Mouse (Mus musculus): ENCODE data around the gene Ccdc93. TPM values are rescaled to one million over a fixed set of nuclear protein-coding genes. Genes with fewer than 3 reads are reported as not detected.
A peak's percentile ranks its signal among the peaks of the same experiment; 100 is the strongest.

Ccdc93 gene
- 10 to 100 TPM; 23.6 to 27.2 TPM for total RNA-seq (2021)
- long read RNA-seq, experiment 1, full-length matches to known transcripts, result 6 of 9 reads
- long read RNA-seq, experiment 1, partial matches to known transcripts, result 1 of 9 reads
- long read RNA-seq, experiment 1, other reads (novel, unspliced or antisense), result 2 of 9 reads
- long read RNA-seq, experiment 2, full-length matches to known transcripts, result 2 of 5 reads
- long read RNA-seq, experiment 2, partial matches to known transcripts, result 0 of 5 reads
- long read RNA-seq, experiment 2, other reads (novel, unspliced or antisense), result 3 of 5 reads

- peak; percentile 99 to 100 for DNase-seq (ENCODE audit: low spot score in 2 of 2)
These were observed at the start of gene Ccdc93 for GRCm38 (mm10) chr1:121430938-121431928. Ccdc93 (plus strand) TSS chr1:121431049.

- DNase-seq (ENCODE audit: low spot score in 2 of 2), result no peak
These were observed 49.3 kb upstream of the Ccdc93 start for GRCm38 (mm10) chr1:121381562-121381961.

- DNase-seq (ENCODE audit: low spot score in 2 of 2), result no peak
These were observed 42.5 kb upstream of the Ccdc93 start for GRCm38 (mm10) chr1:121388312-121388711.

- no peak for DNase-seq (ENCODE audit: low spot score in 2 of 2)
These were observed 42.1 kb upstream of the Ccdc93 start for GRCm38 (mm10) chr1:121388732-121389131.

GRCm38 (mm10) chr1:121389574-121389973 lies 41.3 kb upstream of the Ccdc93 start:
- DNase-seq (ENCODE audit: low spot score in 2 of 2), result no peak

- no peak for DNase-seq (ENCODE audit: low spot score in 2 of 2)
These were observed 40.8 kb upstream of the Ccdc93 start for GRCm38 (mm10) chr1:121390003-121390402.

GRCm38 (mm10) chr1:121390421-121390820 lies 40.4 kb upstream of the Ccdc93 start:
- DNase-seq (ENCODE audit: low spot score in 2 of 2), result no peak

- DNase-seq (ENCODE audit: low spot score in 2 of 2), result no peak
These were observed 40.0 kb upstream of the Ccdc93 start for GRCm38 (mm10) chr1:121390855-121391254.

GRCm38 (mm10) chr1:121393117-121393516 lies 37.7 kb upstream of the Ccdc93 start:
- no peak for DNase-seq (ENCODE audit: low spot score in 2 of 2)

- DNase-seq (ENCODE audit: low spot score in 2 of 2), result no peak
These were observed 36.1 kb upstream of the Ccdc93 start for GRCm38 (mm10) chr1:121394764-121395163.

GRCm38 (mm10) chr1:121396501-121396900 lies 34.3 kb upstream of the Ccdc93 start:
- DNase-seq (ENCODE audit: low spot score in 2 of 2), result no peak

GRCm38 (mm10) chr1:121398231-121398630 lies 32.6 kb upstream of the Ccdc93 start:
- no peak for DNase-seq (ENCODE audit: low spot score in 2 of 2)

- no peak for DNase-seq (ENCODE audit: low spot score in 2 of 2)
These were observed 31.6 kb upstream of the Ccdc93 start for GRCm38 (mm10) chr1:121398986-121399881.

- no peak for DNase-seq (ENCODE audit: low spot score in 2 of 2)
These were observed 30.6 kb upstream of the Ccdc93 start for GRCm38 (mm10) chr1:121400243-121400642.

- DNase-seq (ENCODE audit: low spot score in 2 of 2), result peak; percentile 50 to 51
These were observed 11.8 kb upstream of the Ccdc93 start for GRCm38 (mm10) chr1:121419084-121419483.

- no peak for DNase-seq (ENCODE audit: low spot score in 2 of 2)
These were observed 11.1 kb upstream of the Ccdc93 start for GRCm38 (mm10) chr1:121419569-121420265.

GRCm38 (mm10) chr1:121430183-121430937 lies 489 bp upstream of the Ccdc93 start:
- no peak for DNase-seq (ENCODE audit: low spot score in 2 of 2)

- DNase-seq (ENCODE audit: low spot score in 2 of 2), result peak; percentile 30 to 44
These were observed 5.1 kb downstream of the Ccdc93 start for GRCm38 (mm10) chr1:121435981-121436380.

GRCm38 (mm10) chr1:121440535-121441381 lies 9.9 kb downstream of the Ccdc93 start:
- peak; percentile 77 to 86 for DNase-seq (ENCODE audit: low spot score in 2 of 2)
